Mouse (Mus musculus) natural killer cell, adult 2 months (primary cell): ENCODE results near the gene Flot2.

Experiments
- DNase-seq, 2 experiments: peaks; one replicate each; pipeline ENCODE4 v3.0.0; 2022; ENCODE audit warnings: low spot score in 2 of 2

Flot2 gene

DNA sequence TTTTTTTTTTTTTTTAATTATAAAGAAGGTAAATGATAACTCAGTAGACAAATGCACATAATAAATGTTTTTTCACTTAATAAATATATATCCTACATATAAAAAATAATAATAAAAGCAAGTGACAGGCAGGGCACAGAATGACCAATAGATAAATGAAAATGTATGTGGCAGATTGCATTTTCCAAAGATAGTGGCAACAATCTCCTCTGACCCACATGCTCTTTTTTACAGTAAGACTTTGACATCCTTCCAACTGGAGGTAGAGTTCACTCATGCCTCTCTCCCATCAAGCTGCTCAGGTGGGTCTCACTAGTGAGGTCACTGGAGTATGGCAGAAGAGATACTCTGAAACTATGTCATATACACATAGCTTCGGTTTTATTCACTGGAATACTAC is 24.8 kb downstream of the Flot2 start:
- DNase-seq = no peak

GRCm38 (mm10) chr11:78065906-78066305 is 28.2 kb downstream of the Flot2 start:
- no peak for DNase-seq

DNA sequence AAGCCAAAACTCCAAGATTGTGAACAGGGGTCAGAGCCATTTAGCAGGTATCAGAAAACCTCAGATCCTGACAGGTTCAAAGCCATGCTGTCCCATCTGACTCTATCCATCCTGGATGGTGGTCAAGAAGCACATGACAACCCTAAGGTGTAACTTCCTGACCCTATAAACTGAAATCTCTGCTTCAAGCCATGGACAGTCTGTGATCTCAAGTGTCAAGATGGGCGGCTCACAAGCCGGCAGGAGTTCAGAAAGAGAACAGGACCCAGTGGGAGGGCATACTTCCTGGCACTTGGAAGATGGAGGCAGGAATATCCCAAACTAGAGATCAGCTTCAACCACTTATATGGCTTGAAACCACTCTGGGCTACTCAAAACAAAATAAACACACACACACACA is 28.9 kb downstream of the Flot2 start:
- no peak for DNase-seq

- no peak for DNase-seq
These were observed 29.8 kb downstream of the Flot2 start for GRCm38 (mm10) chr11:78067566-78067965.

DNA sequence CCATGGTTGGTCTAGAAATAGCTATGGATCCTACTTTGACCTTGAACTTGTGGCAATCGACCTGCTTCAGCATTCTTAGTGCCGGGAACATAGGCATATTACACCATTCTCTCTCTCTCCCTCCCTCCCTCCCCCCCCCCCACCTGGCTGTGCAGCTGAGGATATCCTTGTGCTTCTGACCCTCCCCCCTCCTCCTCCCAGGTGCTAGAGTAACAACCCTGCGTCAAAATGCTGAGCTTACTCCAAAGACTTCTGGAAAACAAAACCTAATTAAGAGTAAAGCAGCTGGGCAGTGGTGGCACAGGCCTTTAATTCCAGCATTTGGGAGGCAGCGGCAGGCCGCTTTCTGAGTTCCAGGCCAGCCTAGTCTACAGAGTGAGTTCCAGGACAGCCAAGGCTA is 31.4 kb downstream of the Flot2 start:
- no peak for DNase-seq

GRCm38 (mm10) chr11:78069646-78070045 is 31.9 kb downstream of the Flot2 start:
- no peak for DNase-seq

- no peak for DNase-seq
These were observed 34.2 kb downstream of the Flot2 start for GRCm38 (mm10) chr11:78071938-78072337.

DNA sequence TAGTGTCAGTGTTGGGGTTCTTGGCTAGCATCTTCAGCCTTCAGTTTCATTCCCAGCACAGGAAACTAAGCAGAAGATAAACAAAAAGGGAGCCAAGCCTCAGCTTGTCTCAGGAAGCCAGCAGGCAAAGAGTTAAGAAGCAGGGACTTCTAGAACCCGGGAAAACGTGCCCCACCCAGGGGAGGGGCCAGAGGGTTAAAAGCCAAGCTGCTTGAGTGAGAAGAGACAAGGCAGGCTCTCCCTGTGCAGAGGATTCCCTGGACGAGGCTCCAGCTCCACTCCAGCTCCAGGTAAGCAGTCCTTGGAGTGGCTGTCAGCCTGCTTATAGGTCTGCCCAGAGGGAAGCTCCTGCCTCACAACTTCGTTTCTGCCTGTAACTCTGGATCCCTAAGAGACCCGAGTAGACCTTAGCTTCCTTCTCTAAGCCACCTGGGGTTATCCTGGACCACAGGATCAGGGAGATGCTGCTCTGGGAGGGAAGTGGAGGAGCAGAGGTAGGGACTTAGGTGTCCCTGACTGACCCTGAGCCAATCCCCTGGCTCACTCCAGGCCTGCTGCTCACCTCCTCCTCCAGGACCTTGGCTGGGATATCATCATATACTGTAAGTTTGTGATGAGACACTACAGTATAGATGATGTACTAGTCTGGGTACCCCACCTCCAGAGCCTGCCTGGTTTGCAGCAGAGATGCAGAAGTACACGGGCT is 34.8 kb downstream of the Flot2 start:
- no peak for DNase-seq

- DNase-seq = no peak
These were observed 36.0 kb downstream of the Flot2 start for GRCm38 (mm10) chr11:78073577-78074276.

DNA sequence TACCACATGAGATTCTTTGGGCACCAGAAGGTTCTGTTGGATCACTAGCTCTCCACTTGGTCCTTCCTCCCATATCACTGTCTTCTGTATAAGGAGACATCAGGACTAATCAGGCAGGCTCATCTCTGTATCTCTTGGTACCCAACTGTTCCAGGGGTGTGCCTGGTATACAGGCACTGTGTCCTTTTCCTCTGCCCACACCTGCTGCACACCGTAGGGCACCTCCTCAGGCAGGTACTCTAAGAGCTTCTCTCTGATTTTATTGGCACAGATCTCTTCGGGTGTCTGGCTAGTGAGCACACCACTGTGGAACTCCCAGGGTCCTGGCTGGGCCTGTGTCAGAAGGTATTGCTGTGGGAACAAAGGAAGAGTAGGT is 36.5 kb downstream of the Flot2 start:
- DNase-seq = no peak

GRCm38 (mm10) chr11:78074666-78075065 is 36.9 kb downstream of the Flot2 start:
- no peak for DNase-seq

GRCm38 (mm10) chr11:78079961-78080921 is 42.5 kb downstream of the Flot2 start, which contains the start of gene Eral1:
Gene Eral1, minus strand, starts transcription at chr11:78080383.
- DNase-seq = peak; percentile 59 to 69

- DNase-seq = no peak
These were observed 45.9 kb downstream of the Flot2 start for GRCm38 (mm10) chr11:78083595-78083994.

DNA sequence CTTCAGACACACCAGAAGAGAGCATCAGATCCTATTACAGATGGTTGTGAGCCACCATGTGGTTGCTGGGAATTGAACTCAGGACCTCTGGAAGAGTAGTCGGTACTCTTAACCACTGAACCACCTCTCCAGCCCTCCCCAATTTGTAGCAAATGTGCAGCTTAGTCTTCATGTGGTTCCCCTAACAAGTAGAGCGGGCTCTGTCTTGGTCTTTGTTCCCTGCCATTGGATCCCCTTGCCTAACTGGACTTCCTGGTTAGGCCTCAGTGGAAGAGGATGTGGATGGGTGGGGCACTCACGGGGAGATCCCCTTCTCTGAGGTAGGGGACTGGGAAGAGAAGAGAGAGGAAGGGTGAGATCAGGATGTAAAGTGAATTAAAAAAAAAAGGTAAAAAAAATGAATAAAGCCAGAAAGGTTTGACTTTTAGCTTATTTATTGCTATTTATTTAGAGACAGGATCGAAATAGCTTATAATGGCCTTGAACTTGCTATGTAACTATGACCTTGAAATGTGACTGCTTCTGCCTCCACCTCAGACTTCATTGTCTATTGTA is 49.3 kb downstream of the Flot2 start:
- no peak for DNase-seq

GRCm38 (mm10) chr11:78087756-78088281 is 50.1 kb downstream of the Flot2 start:
- DNase-seq = no peak

DNA sequence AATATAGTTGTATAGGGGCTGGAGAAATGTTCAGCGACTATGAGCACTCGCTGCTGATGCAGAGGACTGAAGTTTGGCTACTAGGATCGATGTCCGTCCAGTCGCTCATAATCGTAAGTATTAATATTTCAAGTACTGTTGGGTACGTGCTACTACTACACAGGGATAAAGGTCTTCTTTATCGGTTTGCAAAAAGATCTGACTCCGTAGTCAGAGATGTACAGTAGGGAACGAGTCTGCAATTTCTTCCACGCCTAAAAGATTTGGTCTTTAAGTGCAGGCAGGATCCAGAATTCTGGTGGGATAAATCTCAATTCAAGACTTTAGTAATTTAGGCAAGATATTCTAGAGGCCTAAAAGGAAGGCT is 56.4 kb downstream of the Flot2 start:
- no peak for DNase-seq

DNA sequence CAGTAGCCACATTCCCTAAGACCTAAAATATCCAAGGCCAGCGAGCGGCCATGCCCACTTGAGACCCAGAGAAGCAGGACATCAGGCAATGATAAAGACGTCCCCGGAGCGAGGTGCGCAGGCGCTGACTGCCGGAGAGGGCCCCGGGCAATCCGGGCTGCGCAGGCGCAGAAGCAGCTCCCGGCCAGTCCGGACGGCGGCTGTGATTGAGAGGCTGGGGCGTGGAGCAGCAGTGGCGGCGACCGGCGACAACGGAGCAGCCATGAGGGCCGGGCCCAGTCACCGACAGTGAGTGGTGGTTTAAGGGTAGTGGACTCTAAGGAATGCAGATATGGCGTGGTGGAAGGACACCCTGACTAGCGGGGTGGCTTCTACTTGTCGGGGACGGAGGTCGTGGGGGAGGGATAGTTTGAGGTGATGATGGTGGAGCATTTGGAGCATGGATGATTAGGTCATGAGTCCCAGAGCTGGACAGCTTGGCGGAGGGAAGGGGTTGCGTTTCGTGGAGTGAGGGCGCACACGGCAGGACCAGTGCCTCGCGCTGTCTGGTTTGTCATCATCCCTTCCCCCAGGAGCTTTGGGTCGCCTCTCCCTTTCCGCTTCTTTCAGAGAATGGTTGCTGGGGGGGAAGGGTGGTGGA is 56.9 kb downstream of the Flot2 start, which contains the start of gene Fam222b:
Gene Fam222b (plus strand): TSS at position 157 of the 640 bp plus-strand sequence.
- peak; percentile 89 to 91 for DNase-seq

- no peak for DNase-seq
These were observed 57.4 kb downstream of the Flot2 start for GRCm38 (mm10) chr11:78095144-78095516.

DNA sequence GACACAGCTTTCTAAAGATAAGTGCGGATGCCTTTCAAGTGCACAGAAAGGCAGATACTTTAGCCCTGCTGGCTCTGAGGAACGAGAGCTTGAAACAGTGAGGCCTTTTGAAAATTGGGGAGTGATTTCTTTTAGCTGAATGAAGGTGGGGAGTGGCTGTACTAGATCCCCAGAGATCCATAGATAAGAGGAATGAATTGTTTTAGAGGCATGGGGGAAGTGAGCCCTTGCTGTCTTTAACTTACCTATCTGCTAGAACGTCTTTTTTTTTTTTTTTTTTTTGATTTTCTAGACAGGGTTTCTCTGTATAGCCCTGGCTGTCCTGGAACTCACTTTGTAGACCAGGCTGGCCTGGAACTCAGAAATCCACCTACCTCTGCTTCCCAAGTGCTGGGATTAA is 59.3 kb downstream of the Flot2 start:
- DNase-seq = no peak

GRCm38 (mm10) chr11:78100746-78101145 is 63.0 kb downstream of the Flot2 start:
- DNase-seq = no peak

DNA sequence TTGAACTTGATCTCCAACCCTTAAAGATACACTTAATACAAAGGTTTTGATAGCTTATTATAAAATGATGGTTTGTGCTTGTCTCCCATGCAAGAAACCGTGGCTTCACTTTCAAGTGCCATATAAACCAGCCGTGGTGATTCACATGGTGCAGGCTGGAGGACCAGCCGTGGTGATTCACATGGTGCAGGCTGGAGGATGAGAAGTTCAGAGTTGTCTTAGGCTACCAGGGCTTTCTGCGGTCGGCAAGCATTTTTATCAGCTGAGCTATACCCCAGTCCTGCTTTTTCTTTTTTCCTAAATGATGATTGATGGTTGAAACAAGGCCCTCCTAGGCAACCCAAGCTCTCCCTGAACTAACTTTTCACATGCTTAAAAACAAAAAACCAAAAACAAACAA is 64.4 kb downstream of the Flot2 start:
- no peak for DNase-seq
